Mouse (Mus musculus) forebrain, postnatal 0 days (tissue): ENCODE results near the gene Gm28043. TPM values are rescaled to one million over a fixed set of nuclear protein-coding genes. Genes with fewer than 3 reads are reported as not detected.

Experiments
- ATAC-seq: fragments of 200-750 bp; cut with Nextera tagmentation; 2 replicates; pipeline ENCODE4 v1.8.0; 2017; ENCODE audit warnings: mild to moderate bottlenecking, moderate library complexity
- DNase-seq: peaks from one replicate; pipeline ENCODE4 v3.0.0-alpha.2; 2015
- H3K27ac ChIP-seq: fragments of 300-500 bp; sonication (generic); 2 replicates; pipeline ENCODE4 v1.5.1; 2014; ENCODE audit warnings: low read depth, mild to moderate bottlenecking, antibody characterized with exemption, low read length, moderate library complexity, mixed read lengths
- H3K27me3 ChIP-seq: fragments of 300-500 bp; sonication (generic); 2 replicates; pipeline ENCODE4 v1.6.1; 2014; ENCODE audit warnings: mild to moderate bottlenecking, low read length, mixed read lengths; ENCODE audit not compliant: insufficient read depth
- H3K36me3 ChIP-seq: fragments of 300-500 bp; sonication (generic); 2 replicates; pipeline ENCODE4 v1.6.1; 2014; ENCODE audit warnings: mild to moderate bottlenecking, moderate library complexity; ENCODE audit not compliant: insufficient read depth
- H3K4me1 ChIP-seq: fragments of 300-500 bp; sonication (generic); 2 replicates; pipeline ENCODE4 v1.6.1; 2014; ENCODE audit warnings: antibody characterized with exemption; ENCODE audit not compliant: insufficient read depth
- H3K4me2 ChIP-seq: fragments of 300-500 bp; sonication (generic); 2 replicates; pipeline ENCODE4 v1.6.1; 2014; ENCODE audit warnings: low read depth, mild to moderate bottlenecking, moderate library complexity
- H3K4me3 ChIP-seq: fragments of 300-500 bp; sonication (generic); 2 replicates; pipeline ENCODE4 v1.5.1; 2014; ENCODE audit warnings: low read depth, low read length, mixed read lengths
- H3K9ac ChIP-seq: fragments of 300-500 bp; sonication (generic); 2 replicates; pipeline ENCODE4 v1.6.1; 2014; ENCODE audit warnings: mild to moderate bottlenecking
- H3K9me3 ChIP-seq: fragments of 300-500 bp; sonication (generic); 2 replicates; pipeline ENCODE4 v1.6.1; 2016; ENCODE audit warnings: low read length
- CTCF ChIP-seq: sonication (generic); IDR thresholded peaks from 2 replicates; pipeline ENCODE4 v1.5.1; 2016; ENCODE audit warnings: antibody characterized with exemption, control low read depth, low read depth
- WGBS: fragments of 180-500 bp; shearing (Covaris S2); extraction: QIAGEN DNeasy Blood & Tissue Kit; methylation state at CpG from one replicate; pipeline ENCODE4 v1.1.7; 2014; 5-methylcytosine and 5-hydroxymethylcytosine counted together
- microRNA-seq, 2 experiments: library from miRNA; unstranded; fragments of <30 nt; microRNA quantifications; one replicate each; pipeline ENCODE4; 2016
- polyA plus RNA-seq: library from polyadenylated mRNA; unstranded; fragments of >200 nt; fragmentation: Nextera tagmentation; extraction: Ambion mirVana; gene quantifications from 2 replicates; pipeline ENCODE4 v1.2.1, GENCODE M21; 2015
- total RNA-seq: library from RNA; depleted of rRNA; stranded (reverse); fragments of >200 nt; gene quantifications from 2 replicates; pipeline ENCODE4 v1.2.3, GENCODE M21; 2014; rRNA removed

Gm28043 gene
- total and polyA plus RNA-seq, 2 experiments from 2014 or later, result 2.3 to 7.0 TPM

GRCm38 (mm10) chr17:29747466-29747865 is 132.8 kb downstream of the Gm28043 start:
- Histone ChIP-seq H3K36me3 (no peaks in the 10 kb centered on the region), H3K4me1 (no peaks in the 10 kb centered on the region), H3K4me2 (no peak overlapping the region), H3K4me3 (no peak overlapping the region), H3K9me3 (no peaks in the 10 kb centered on the region), H3K27ac (no peak overlapping the region), H3K9ac (no peak overlapping the region), H3K27me3 (no peaks in the 10 kb centered on the region; the same call in 1 of the 2 replicates)
- TF ChIP-seq CTCF, result no peak
- DNase-seq (no peak), ATAC-seq (no peak)
- WGBS, result 68% methylated on average over 6 of the region's 6 CpGs

Small RNA genes within 50 kb of the gene (microRNA-seq; reads per million reads assigned to microRNA genes)
- 0 to 0.39 reads per million in 2 experiments for gene Mir7667

Other genes with a start within 250 kb of the Gm28043 start
- 8.7 and 14.6 TPM in 2 replicates for gene Pim1, start 124.1 kb upstream of the Gm28043 start, total RNA-seq
- 10.3 and 12.0 TPM in 2 replicates for gene Pim1, start 124.1 kb upstream of the Gm28043 start, polyA plus RNA-seq
- not detected in 2 replicates for gene Gm17657, start 65.2 kb upstream of the Gm28043 start, total RNA-seq
- gene Gm17657, start 65.2 kb upstream of the Gm28043 start, polyA plus RNA-seq, result not detected in 2 replicates
- 35.5 and 38.8 TPM in 2 replicates for gene Tbc1d22b, start 65.1 kb upstream of the Gm28043 start, total RNA-seq
- gene Tbc1d22b, start 65.1 kb upstream of the Gm28043 start, polyA plus RNA-seq, result 22.4 and 29.3 TPM in 2 replicates
- gene Tmem217, start 62.5 kb upstream of the Gm28043 start, total RNA-seq, result not detected in 2 replicates
- 0.16 and 0.74 TPM in 2 replicates for gene Tmem217, start 62.5 kb upstream of the Gm28043 start, polyA plus RNA-seq
- 49.0 and 50.3 TPM in 2 replicates for gene Rnf8, start 86 bp upstream of the Gm28043 start, total RNA-seq
- 60.2 and 68.8 TPM in 2 replicates for gene Rnf8, start 86 bp upstream of the Gm28043 start, polyA plus RNA-seq
- 59.9 and 81.9 TPM in 2 replicates for gene Cmtr1, start 45.7 kb downstream of the Gm28043 start, total RNA-seq
- gene Cmtr1, start 45.7 kb downstream of the Gm28043 start, polyA plus RNA-seq, result 76.9 and 92.3 TPM in 2 replicates
- 7.7 and 8.8 TPM in 2 replicates for gene Ccdc167, start 102.2 kb downstream of the Gm28043 start, total RNA-seq
- gene Ccdc167, start 102.2 kb downstream of the Gm28043 start, polyA plus RNA-seq, result 7.4 and 7.7 TPM in 2 replicates